Mouse (Mus musculus) CH12F3 (cell line): ENCODE results near the gene Stk39.

ENCODE experiments used
- in situ Hi-C: fragments of 300-500 bp; cut with MboI; formaldehyde crosslinking; loops from 2 replicates; pipeline ENCODE4 v1.14.3; 2020; ENCODE audit warnings: low sequenced_read_pairs

Gene Stk39

DNA sequence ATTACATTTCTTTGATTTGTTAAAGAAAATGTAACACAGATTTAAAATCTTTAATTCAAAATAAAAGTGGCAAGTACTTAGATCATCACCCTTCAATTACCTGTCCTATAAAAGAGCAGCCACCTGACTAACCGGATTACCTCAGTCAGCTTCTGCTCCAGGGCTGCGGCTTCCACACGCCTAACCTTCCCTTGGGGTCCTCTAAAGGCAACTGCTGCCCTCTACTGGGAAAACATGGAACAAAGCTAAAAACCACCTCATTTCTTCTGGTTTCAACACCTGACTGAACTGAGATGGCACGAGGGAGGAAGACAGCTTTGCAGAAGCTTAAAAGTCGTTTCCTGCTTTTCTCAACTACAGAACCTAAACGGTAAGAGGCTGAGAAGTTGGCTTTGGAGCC is 121.4 kb downstream of the Stk39 start:
- in situ Hi-C loops = no loop called here

DNA sequence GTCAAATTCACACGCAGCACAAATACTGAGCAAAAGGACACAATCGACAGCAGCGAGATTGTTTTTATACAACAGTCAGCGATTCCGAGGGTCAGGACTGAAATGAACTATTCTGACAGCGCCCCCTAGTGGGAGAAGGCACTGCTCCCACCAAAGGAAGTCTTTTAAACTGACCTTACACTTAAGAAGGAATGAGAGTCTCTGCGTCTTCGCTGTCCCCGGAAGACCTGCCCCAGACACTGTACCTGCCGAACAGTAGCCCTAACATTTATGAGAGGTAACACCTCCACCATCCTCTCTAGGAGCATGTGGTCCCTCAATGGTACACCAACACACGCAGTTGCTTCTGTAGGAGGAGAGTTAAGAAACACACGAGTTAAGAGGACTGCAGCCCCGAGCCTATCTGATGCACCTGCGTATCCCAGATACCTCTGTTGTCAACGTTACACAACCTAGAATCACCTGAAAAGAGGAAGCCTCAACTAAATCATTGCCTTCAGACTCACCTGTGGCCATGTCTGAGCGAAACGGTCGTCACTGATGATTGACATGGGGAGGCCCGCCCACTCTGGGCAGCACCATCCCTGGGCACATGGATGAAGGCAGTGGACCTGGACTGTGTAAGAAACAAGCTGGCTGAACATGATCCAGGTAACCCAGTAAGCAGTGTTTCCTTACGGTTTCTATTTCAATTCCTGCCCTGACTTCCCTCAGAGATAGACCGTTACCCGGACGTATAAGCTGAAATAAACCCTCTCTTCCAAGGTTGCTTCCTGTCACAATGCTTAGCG is 122.3 kb downstream of the Stk39 start:
- in situ Hi-C loops = no loop called here

DNA sequence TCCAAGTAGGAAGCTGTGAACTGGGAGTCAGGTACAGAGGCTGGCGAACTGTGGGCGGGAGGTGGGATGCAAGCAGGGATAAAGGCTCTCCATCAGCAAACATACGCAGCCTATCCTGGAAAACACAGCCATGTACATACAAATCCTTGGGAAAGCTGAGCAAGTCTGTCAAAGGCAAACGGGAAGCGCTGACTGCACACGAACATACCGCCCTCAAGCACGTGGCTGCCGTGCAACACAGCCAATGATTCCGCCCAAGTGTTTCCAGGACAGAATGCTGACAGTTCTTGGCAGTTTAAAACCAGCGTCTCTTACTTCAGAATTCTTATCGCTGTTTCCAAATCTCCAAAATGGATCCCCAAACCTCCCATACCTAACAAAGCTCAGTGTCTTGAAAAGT is 123.1 kb downstream of the Stk39 start:
- in situ Hi-C loops = no loop called here

DNA sequence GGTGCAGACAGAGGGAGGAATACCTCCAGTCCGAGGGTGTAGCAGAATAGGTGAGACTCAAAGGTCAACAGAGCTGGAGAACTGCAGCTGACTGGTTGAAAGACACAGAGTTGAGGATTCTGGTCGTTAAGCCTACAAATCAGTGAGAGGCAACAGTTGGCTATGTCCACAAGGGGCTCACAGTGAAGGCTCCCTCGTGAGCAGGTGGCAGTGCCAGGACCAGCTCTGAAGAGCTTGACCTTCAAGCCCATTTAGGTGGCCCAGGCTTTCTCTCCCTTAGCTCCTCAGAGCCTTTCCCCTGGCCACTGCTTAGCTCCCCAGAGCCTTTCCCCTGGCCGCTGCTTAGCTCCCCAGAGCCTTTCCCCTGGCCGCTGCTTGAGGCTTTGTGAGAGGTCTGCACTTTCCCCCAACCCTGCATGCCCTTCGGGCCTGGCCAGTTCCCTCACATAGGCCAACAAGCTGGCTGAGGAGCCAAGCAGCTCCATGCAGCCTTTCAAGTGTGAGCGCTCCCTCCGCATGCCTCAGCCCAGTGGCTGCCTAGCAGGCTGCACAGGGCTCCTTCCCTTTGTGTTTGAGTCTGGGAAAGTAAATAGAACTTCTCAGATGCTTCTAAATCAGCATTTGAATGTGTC is 125.3 kb downstream of the Stk39 start:
- in situ Hi-C loops = no loop called here

DNA sequence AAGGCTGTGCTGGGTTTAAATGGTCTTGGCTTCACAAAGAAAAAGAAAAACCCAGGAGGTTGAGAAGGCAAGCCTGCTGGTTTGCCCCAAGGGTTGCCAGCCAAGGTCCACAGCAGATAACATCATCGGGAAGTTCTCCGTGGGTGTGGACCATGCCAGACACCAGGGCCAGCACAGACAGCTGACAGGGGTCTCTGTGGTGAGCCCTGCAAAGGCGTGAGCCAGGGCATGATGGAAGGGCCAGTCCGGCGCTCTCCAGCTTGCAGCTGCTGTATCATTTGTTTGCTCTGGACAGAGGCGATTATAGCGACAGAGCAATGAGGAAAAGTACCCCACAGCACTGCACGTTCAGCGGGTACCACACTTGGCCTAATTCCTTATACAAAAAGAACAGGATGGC is 126.8 kb downstream of the Stk39 start:
- in situ Hi-C loops = no loop called here

DNA sequence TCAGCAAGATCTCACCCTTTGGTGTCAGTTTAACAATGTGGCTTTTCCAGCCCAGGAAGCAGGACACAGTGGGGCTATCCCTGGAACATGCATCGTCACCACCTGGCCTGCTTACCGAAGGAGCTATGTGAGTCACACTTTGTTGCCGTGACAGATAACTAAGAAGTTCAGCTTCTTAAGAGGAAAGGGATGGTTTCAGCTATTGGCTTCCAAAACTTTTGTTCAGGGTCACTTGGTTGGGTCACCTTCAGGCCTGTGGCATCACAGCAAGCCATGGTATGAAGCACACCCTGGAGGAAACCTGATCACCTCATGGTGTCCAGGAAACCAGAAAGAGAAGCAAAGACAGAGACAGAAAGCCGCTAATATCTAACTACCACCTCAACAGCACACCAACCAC is 128.3 kb downstream of the Stk39 start:
- in situ Hi-C loops = no loop called here

DNA sequence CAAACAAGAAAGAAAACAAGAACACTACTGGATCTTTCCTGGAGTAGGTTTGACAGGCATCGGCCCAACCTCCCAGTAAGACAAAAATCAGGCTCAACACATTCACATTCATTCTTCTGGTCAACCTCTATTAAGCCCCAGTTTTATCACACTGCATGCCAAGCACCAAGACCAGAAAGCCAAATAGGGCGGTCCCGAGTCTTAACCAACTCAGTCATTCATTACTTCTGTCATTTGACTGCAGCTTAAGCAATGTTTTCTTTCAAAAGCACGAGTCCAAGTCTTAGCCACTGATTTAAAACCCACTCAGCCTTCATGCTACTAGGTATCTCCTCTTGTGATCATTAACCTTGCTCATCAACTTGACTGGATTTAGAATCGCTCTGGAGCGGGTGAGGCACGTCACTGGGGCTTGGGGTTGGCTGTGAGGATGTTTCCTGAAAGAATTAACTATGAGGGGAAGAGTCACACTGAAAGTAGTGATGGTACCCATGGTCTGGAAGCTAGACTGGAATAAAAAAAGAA is 129.9 kb downstream of the Stk39 start:
- in situ Hi-C loops = no loop called here

DNA sequence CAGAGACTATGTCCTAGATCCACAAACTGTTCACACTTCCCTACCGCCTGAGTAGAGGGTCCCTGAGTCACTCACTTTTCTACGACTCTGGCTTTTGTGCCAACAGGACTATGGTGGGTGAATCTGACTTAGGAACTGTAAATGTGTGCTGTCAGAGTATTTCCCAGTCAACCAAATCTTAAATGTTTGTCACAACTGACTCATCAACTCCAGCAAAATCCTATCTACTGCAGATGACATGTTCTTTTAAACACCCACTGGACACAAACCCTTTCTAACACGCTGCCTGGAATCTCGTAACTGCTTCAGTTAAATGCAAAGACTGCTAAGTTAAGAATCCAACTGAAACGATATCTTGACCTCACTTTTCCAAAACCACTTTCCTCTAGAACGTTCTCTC is 135.2 kb downstream of the Stk39 start:
- in situ Hi-C loops = no loop called here

DNA sequence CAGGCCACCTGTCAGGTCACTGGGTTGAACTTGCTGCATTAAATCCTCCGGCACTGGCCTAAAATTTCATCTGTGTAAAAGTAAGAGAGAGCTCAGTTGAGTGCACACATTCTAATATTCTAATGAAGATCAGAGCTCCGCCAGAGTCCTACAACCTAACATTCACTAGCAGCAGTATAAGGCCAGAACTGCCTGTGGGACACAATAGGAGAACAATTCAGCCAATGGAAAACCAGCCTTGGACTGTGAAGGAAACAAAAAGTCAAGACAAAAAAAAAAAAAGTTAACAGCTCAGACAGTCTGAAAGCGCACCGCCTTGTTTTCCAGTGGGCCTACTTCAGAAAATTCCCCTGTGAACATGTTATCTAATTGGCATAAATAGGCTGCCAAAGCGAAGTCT is 137.1 kb downstream of the Stk39 start:
- in situ Hi-C loops = no loop called here

DNA sequence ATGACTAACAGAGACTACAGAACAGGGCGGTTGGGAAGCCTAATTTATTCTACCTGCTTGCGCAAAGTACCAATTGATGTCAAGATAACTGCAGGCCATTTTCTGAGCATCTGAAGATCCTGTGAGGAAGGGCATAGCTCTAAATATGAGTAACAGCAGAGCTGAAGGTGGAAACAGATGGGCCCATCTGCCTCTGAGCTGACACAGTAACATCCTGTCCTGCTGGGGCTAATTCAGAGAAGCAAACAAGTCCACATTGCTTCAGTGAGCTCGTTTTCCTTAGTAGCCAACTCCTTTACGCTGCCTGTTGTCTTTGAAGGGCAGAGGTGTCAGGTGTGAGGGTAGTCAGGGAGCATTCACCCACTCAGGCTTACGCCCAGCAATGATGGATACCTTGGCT is 146.8 kb downstream of the Stk39 start:
- in situ Hi-C loops = no loop called here

DNA sequence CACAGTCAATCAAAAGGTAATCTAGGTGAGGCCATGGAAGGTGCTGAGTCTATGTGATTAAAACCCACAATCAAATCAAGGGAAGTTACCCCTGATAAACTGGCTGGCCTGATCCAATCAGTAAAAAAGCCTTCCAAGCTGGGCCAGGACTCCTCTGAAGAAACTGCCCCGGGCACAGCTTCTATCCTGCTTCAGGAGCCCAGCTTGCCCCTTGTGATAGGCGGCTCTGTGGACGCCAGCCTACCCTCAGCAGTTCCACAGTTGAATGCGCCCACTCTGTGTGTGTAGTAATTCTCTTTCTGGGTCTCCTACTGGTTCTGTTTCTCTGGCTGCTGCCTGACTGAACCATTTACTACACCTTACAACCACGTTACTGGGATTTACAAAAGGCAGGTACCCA is 150.8 kb downstream of the Stk39 start:
- in situ Hi-C loops = no loop called here

DNA sequence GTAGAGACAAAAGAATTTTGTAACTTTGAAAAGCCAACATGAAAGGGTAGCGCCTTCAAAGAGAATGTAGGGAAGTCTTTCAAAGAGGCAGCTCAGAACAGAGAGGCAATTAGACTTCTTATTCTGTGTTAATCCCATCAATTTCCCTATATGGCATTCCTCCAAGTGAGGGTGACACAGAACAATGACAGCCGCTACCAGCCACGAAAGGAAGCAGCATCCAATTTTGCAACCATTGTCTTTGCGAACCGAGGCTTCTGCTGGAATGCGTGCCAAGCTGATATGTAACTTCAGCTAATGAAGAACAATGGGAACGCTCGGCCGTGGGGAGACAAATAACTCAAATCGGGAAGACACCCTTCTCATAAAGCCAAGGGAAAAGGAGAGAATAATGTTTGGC is 151.4 kb downstream of the Stk39 start:
- in situ Hi-C loops = no loop called here

DNA sequence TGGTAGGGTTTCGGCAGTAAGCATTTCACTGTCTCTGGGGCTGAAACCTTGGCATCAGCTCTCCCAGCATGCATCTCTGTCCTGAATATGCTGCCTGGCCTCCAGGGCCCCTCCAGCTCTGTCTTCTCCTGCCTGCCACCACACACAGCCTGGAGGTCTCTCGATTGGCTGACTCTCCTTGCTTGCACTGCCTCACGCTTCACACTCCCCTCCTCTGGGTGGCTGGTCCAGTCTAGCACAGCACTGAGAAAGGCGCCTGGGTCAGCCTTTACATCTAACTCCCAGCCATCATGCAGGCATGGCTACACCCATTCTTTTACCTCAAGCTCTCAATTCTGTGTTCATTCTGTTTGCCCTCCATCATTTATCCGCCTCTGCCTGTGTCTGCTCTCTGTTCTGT is 153.6 kb downstream of the Stk39 start:
- in situ Hi-C loops = no loop called here

DNA sequence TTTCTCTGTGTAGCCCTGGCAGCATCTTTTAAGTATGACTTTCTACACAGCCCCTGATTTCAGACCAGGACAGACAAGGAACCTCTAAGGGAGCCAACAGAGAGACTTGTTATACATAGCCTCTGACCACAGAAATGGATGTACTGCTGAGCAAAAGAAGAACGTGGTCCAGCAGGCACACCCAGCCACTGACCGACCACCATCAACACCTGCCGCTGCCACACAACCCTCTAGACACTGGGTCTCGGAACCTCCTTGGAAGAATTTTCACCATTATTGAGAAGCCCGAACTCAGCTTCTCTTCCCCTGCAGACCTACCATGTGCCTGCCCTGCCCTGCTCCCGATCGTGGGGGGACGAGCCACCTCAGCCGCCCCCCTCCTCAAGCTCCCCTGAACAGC is 154.2 kb downstream of the Stk39 start:
- in situ Hi-C loops = no loop called here

DNA sequence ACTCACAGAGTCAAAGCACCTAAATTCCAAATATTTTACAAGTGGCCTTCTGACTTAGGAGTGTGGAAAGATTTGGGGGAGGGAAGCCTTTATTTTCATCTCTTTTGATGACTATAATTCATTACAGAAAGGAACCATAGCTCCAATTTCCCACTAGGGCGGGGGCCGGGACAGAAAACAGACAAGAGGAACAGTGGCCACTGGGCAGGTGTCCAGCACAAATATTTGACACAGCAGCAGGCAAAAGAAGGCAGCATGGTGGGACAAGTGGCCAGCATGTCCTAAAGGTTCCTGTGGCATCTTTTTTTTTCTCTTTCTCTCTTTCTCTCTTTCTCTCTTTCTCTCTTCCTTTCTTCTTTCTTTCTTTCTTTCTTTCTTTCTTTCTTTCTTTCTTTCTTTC is 154.6 kb downstream of the Stk39 start:
- in situ Hi-C loops = no loop called here

DNA sequence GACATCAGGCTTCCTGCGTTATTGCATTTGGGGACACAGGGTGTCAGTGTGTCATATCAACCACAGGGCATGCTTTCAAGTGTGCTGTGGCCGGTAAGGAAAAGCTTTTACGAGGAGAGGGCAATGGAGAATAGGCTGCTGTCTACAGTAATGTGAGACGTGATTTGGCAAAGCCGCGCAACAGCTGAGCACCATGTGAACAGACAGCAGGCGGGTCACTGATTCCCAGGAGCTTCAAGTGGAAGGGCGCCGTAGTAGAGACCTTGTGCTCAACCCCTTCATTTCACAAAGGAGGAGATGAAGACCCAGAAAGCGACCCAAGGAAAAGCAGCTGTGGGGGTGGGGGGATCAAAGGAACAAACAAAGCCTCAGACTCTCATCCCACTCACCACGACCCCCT is 156.8 kb downstream of the Stk39 start:
- in situ Hi-C loops = no loop called here

DNA sequence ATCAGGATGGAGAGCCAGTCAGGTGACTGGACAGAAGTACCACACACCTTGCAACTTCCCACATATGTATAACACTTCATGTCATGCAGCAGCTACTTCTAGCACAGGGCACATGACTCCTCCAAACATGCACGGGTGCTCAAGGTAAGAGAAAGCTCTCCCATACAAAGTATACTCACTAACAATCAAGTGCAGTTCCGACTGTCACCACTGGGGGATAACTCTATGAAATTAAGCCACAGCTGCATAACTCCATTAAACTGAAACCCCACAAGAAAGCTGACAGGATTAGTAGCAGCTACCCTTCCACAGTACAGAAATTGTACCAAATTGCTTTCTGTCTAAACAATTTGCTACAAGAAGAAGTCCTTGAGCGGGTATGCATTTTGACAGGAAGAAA is 161.9 kb downstream of the Stk39 start:
- in situ Hi-C loops = no loop called here

DNA sequence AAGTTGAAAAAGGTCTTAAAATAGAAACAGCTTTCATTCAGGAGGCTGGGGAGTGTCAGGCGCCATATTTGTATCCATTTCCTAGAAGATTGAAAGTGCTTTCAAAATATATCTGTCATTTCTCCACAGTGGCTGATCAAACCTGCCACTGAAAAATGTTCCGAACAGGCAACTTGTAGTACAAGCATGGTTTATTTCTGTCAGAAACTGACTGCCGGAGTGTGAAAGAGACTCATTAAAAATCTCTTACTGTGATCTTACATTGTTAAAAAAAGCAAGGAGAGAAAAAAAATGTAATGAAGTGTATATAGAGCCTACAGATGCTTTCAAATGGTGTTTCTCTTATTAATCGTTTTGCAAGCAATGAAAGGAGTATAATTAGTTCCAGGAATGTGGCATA is 165.5 kb downstream of the Stk39 start:
- in situ Hi-C loops = no loop called here

DNA sequence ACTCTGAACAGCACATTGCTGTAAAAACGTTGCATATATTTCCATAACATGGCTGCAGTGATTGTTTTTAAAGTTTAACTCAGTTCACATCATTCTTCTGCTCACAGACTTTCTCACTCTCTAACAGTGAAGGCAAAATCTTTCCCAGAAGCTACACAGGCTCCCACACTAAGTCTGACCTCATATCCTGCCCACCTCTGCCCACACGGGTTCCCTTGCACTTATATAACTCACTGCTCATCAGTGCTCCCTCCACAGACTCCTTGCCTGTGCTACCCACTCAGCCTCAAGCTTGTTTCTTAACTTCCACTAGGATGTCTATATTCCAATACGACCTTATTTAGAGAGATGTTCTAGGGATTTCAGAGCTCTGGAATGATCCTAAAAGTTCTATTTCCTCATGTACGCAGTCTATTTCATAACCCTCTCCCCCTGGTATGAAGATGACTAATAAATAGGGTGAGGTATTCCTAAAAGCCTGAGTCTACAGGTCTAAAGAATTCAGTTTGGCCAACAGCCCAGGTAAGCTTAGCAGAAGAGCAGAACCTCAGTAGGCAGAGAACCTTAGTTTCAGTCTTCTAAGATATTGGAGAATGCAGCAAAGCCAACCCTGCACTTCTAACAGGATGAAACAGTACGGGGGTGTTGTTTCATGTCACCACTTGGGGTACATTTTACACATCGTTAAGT is 167.2 kb downstream of the Stk39 start:
- in situ Hi-C loops = no loop called here

DNA sequence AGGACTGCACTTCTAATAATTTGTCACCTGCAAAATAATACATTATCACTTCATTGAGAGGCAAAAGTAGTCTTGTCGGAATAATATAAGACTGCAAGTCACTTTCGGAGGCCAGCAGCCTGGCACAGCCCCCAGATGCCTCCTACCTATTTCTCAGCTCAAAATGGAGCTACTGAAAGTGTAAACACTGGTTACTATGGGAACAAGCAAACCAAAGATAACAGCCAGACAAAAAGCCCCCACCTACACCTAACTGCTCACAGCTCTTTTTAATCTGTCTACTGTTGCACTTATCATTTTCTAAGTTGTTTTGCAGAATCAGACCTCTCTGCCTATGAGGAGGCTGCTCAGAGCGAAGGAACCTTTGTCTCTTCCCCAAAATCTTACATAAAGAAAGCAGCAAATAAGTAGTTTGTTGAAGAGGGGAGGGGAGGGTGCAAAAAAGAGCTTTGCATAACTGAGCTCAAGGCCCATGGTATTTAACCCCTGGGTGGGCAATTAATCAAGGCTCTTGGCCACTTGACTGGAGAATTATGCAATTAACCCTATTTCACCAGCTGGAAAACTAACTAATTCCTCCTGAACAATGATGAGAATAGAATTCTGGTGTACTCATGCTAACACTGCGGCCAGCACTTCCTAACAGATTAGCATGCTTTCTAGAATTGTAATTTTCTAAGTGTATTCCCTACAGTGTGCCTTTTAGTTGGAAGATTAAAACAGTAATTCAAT is 170.1 kb downstream of the Stk39 start:
- in situ Hi-C loops = no loop called here

DNA sequence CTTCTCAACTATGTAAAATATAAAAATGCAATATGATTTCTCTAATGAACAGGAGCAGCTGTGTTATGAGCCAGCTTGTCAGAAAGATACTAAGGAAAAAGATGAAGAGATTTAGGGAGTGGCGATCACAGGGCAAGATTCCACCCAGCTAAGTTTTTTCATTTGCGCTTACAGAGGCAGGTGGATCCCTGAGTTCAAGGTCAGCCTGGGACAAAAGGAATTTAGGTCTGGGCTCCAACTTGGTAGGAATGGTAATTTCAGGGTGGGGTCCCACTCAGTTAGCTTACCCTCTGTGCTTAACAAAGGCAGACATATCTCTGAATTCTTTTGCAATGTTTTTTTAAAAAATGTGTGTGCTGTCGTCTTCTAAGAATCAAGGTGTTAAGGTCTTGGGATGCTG is 173.7 kb downstream of the Stk39 start:
- in situ Hi-C loops = no loop called here
